Mouse (Mus musculus): Measurements from ENCODE around the gene Dctd. TPM values are rescaled to one million over a fixed set of nuclear protein-coding genes. Genes with fewer than 3 reads are reported as not detected.

The Dctd gene
- polyA plus RNA-seq (2014; fragmentation: Illumina TruSeq; extraction: RNeasy Lipid Tissue Mini Kit (QIAGEN cat#74804); ENCODE audit: low read depth, low replicate concordance): 1.2 TPM

DNA sequence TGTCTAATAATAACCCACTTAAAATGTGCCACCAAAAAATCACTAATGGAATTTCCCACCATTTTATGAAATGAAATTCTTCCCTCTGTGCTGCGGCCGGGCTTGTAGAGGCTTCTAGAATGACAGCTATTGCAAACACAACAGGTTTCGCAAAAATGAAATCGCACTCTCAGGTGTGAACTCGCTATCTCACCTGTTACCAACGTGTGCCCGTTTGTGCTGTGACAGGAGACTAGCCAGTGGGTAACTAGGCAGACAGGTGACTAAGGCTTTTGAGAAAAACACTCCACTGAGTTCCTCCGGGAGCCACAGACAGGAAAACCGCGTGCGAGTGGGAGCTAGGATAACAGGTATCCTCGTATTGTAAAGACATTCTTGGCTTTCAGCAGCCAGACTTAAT, at the start of gene Dctd:
Dctd (plus strand) TSS at position 301 of the 400 bp plus-strand sequence.

Other genes starting within 250 kb of the Dctd start
- gene Wwc2, start 108.2 kb upstream of the Dctd start, polyA plus RNA-seq (2014; fragmentation: Illumina TruSeq; extraction: RNeasy Lipid Tissue Mini Kit (QIAGEN cat#74804); ENCODE audit: low read depth, low replicate concordance): 25.9 TPM